Mouse (Mus musculus) heart, postnatal 25 days (tissue): Measurements from ENCODE around the gene Npy. TPM values are rescaled to one million over a fixed set of nuclear protein-coding genes. Genes with fewer than 3 reads are reported as not detected.

ENCODE experiments used
- DNase-seq: peaks from one replicate; pipeline ENCODE4 v3.0.0; 2022; ENCODE audit warnings: low spot score
- intact Hi-C: fragments of 180-260 bp; cut with DNase I; formaldehyde crosslinking; loops from one replicate; pipeline ENCODE4 v1.15.1; 2025
- total RNA-seq, 2 experiments: library from RNA; stranded (reverse); gene quantifications; 2 replicates each; pipeline ENCODE4 v1.2.3; 2021

Npy gene
- total RNA-seq: not detected

GRCm38 (mm10) chr6:49821961-49822870 is at the start of gene Npy:
Gene Npy (plus strand): TSS chr6:49822710.
- intact Hi-C loops: no loop called here
- no peak for DNase-seq

DNA sequence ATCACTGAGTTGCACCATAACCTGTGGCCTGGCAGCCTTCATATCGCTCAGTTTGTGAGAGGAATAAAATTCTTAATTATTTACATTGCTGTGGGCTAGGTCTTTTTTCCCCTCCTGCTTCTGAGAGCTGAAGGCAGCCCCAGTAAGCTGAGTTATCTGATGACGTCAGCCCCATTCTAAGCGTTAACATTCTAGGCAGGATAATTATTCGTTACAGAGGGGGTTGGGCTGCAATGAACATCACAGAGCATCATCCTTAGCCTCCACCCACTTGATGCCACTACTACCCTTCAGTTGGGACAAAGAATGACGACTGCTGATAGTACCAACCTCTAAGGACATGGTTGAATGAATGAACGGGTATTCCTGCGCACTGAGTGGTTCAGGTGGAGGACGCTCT is 47.5 kb upstream of the Npy start:
- no peak for DNase-seq
- intact Hi-C loops: no loop called here

GRCm38 (mm10) chr6:49778109-49778508 is 44.4 kb upstream of the Npy start:
- intact Hi-C loops: no loop called here
- no peak for DNase-seq

DNA sequence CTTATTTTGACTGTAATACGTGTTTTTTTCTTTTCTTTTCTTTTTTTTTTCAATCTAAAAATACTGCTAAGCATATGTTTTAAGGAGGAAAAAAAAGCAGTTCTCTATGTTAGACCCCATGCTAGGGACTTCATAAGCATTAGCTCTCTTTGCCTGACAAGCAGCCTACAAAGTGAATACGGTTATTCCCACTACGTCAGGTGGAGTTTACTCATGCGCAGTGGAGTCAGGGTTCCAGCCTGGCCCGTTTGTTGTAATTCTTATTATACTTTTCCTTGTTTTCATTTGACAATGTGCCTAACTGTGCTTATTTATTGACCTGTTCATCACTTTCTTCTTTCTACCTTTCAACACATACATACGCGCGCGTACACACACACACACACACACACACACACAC is 43.8 kb upstream of the Npy start:
- intact Hi-C loops: no loop called here
- no peak for DNase-seq

- DNase-seq: no peak
- intact Hi-C loops: no loop called here
These were observed 42.9 kb upstream of the Npy start for GRCm38 (mm10) chr6:49779606-49780005.

- intact Hi-C loops: no loop called here
- DNase-seq: no peak
These were observed 41.6 kb upstream of the Npy start for GRCm38 (mm10) chr6:49780846-49781400.

- intact Hi-C loops: no loop called here
- no peak for DNase-seq
These were observed 40.7 kb upstream of the Npy start for GRCm38 (mm10) chr6:49781852-49782251.

GRCm38 (mm10) chr6:49782679-49783078 is 39.8 kb upstream of the Npy start:
- DNase-seq: no peak
- intact Hi-C loops: no loop called here

- no peak for DNase-seq
- intact Hi-C loops: no loop called here
These were observed 30.0 kb upstream of the Npy start for GRCm38 (mm10) chr6:49792524-49792923.

GRCm38 (mm10) chr6:49804105-49804504 is 18.4 kb upstream of the Npy start:
- intact Hi-C loops: no loop called here
- no peak for DNase-seq

DNA sequence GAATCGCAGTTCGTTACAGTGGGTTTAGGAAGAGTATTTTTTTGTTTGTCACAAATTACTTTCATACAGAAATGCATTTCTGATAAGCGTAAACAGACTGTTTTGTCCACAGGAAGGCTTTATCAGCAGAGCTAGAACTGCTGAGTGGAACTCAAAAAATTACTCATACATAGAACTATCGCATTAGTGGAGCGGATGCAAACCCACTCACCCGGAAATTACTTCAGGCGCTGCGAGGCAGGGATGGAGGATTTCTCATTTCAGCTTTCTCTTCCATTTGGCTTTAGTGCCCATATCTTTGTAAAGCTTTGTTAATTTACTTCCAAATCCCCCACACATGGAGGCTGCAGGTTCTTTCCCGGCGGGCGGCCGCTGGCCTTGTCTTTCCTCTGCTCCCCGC is 14.4 kb upstream of the Npy start:
- no peak for DNase-seq
- intact Hi-C loops: no loop called here

DNA sequence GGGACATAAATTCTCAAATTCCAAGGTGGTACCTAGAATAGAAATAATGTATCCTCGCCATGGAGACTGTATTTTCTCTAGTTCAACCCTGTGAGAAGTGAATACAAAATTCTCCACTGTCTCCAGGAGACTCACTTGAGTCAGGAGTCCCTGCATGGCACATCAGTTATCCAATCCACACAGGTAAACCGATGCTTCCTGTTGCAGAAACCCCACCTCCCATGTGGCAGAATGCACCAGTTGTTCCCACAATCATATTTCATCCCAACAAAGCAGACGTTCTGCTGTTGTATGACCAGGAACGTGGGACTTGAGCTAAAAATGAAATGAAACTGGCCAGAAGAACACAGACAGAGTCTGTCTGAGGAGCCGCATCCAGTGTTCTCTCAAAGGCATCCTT is 5.3 kb upstream of the Npy start:
- no peak for DNase-seq
- intact Hi-C loops: no loop called here

GRCm38 (mm10) chr6:49817625-49818024 is 4.9 kb upstream of the Npy start:
- intact Hi-C loops: no loop called here

GRCm38 (mm10) chr6:49822871-49823230 is 341 bp downstream of the Npy start:
- no peak for DNase-seq
- intact Hi-C loops: no loop called here

More at GRCm38 (mm10) chr6:49817625-49818024, 4.9 kb upstream of the Npy start:
- no peak for DNase-seq

GRCm38 (mm10) chr6:49823371-49823770 is 861 bp downstream of the Npy start:
- intact Hi-C loops: no loop called here
- no peak for DNase-seq

- intact Hi-C loops: no loop called here
- no peak for DNase-seq
These were observed 1.3 kb downstream of the Npy start for GRCm38 (mm10) chr6:49823821-49824220.

- no peak for DNase-seq
- intact Hi-C loops: no loop called here
These were observed 9.1 kb downstream of the Npy start for GRCm38 (mm10) chr6:49831579-49831978.

GRCm38 (mm10) chr6:49856830-49857229 is 34.3 kb downstream of the Npy start:
- intact Hi-C loops: no loop called here

GRCm38 (mm10) chr6:49867571-49867970 is 45.1 kb downstream of the Npy start:
- intact Hi-C loops: no loop called here

More at GRCm38 (mm10) chr6:49856830-49857229, 34.3 kb downstream of the Npy start:
- DNase-seq: no peak

DNA sequence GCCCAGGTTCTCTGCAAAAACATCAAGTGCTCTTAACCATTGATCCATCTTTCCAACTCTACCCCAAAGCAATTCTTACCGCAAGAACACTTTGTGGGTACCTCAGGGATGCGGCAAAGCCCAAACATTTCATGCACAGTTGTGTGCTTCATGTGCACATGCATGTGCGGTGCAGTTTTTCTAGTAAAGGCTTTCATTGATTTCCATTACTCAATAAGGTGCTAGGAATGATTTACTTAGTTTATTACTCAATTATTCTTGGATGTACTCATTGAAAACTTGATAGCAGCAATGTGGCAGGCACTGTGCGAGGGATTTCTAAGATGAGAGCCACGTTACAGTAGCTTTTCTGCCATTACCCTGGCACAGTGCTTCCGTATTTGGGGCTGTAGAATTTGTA is 48.6 kb downstream of the Npy start:
- intact Hi-C loops: no loop called here
- DNase-seq: no peak

More at GRCm38 (mm10) chr6:49867571-49867970, 45.1 kb downstream of the Npy start:
- DNase-seq: no peak

DNA sequence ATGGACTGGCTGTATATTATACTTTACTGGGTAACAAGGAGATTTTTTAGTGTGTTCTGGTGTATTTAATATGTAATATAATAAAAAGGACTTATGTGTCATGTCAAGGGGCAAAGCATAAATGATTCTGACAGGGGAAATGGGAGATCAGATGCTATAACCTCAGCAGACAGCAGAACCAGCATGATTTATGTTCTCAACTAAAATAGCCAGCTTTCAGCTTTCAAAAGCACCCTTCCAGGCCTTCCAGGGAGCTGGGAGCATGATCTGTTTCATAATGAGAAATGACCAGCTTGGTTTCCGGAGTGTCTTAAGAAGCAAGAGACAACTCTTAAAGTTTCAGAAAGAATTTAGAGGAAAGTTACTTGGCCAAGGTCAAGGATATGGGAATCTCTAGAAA is 51.0 kb downstream of the Npy start:
- intact Hi-C loops: no loop called here
- no peak for DNase-seq

GRCm38 (mm10) chr6:49875160-49875559 is 52.6 kb downstream of the Npy start:
- intact Hi-C loops: no loop called here
- no peak for DNase-seq
